Mouse (Mus musculus) bone marrow, adult 2 months (tissue): Measurements from ENCODE around the gene Pla2g4e. TPM values are rescaled to one million over a fixed set of nuclear protein-coding genes. Genes with fewer than 3 reads are reported as not detected.
"Not testable (repeated sequence)": the region's sequence is repeated elsewhere in the genome, so short reads cannot be mapped to it uniquely, and the experiment has no call there.

ENCODE experiments used
- H3K27ac ChIP-seq: fragments of 200-500 bp; 2 replicates; pipeline ENCODE4 v1.5.1; 2012; ENCODE audit warnings: low read depth, mild to moderate bottlenecking, control low read depth, inconsistent platforms, low read length; ENCODE audit not compliant: control insufficient read depth, poor library complexity, insufficient read depth
- H3K4me1 ChIP-seq: fragments of 200-500 bp; 2 replicates; pipeline ENCODE4 v1.6.1; 2011; ENCODE audit warnings: low read length; ENCODE audit not compliant: control insufficient read depth, insufficient read depth
- H3K4me3 ChIP-seq: fragments of 200-500 bp; replicated peaks from 2 replicates; pipeline ENCODE3; 2011; ENCODE audit warnings: mild to moderate bottlenecking, low read depth, low read length, control low read depth; ENCODE audit not compliant: control insufficient read depth
- CTCF ChIP-seq: fragments of 200-500 bp; IDR thresholded peaks from 2 replicates; pipeline ENCODE4 v1.5.1; 2011; ENCODE audit warnings: low read length, control low read depth; ENCODE audit not compliant: control insufficient read depth, insufficient read depth
- POLR2A ChIP-seq: fragments of 200-500 bp; IDR thresholded peaks from 2 replicates; pipeline ENCODE4 v1.6.1; 2011; ENCODE audit warnings: low read depth, mild to moderate bottlenecking, control low read depth, low read length, borderline replicate concordance; ENCODE audit not compliant: control insufficient read depth
- WGBS: fragments of 180-500 bp; shearing (Covaris S2); methylation state at CpG from one replicate; pipeline ENCODE4 v1.1.7; 2018; 5-methylcytosine and 5-hydroxymethylcytosine counted together
- polyA plus RNA-seq: library from polyadenylated mRNA; stranded (reverse); fragments of >200 nt; gene quantifications from 2 replicates; pipeline ENCODE4 v1.2.4, GENCODE M21; 2011; ENCODE audit warnings: low replicate concordance; ENCODE audit not compliant: missing spikeins, insufficient read depth, insufficient read length

Gene Pla2g4e
- polyA plus RNA-seq, 1 experiment: not detected

GRCm38 (mm10) chr2:120252644-120253043 lies 7.5 kb upstream of the Pla2g4e start:
- TF ChIP-seq POLR2A (no peak), CTCF (no peak)
- WGBS: 38% methylated on average over 6 of the region's 6 CpGs
- Histone ChIP-seq H3K4me1 (no peaks in the 10 kb centered on the region; the same call in 1 of the 2 replicates), H3K4me3 (no peak overlapping the region), H3K27ac (no peak overlapping the region)

GRCm38 (mm10) chr2:120245421-120246016 lies 384 bp upstream of the Pla2g4e start:
- no peaks in the 10 kb centered on the region for H3K4me1 ChIP-seq
- TF ChIP-seq CTCF (no peak), POLR2A (no peak)
- H3K4me3 ChIP-seq: no peak overlapping the region
- H3K27ac ChIP-seq: no peak overlapping the region
- 13% methylated on average over 9 of the region's 9 CpGs for WGBS

DNA sequence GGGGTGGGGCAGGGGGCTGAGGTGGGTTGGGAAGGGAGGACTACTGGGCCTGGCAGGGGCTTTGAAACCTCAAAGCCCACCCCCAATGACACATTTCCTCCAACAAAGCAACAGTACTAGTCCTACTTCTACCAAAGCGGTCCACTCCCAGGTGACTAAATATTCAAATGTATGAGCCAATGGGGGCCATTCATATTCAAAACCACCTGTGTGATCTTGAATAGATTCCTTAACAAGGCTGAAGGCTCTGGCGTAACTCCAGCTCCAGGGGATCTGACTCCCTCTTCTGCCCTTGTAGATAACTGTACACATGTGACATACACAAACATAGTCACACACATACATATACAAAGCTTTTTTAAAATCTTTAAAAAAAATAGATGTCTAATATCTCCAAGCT lies 1.1 kb downstream of the Pla2g4e start:
- Histone ChIP-seq H3K27ac (no peak overlapping the region), H3K4me3 (no peak overlapping the region), H3K4me1 (no peaks in the 10 kb centered on the region)
- no peak for TF ChIP-seq CTCF
- no peak for TF ChIP-seq POLR2A
- 83% methylated on average over 2 of the region's 2 CpGs for WGBS

DNA sequence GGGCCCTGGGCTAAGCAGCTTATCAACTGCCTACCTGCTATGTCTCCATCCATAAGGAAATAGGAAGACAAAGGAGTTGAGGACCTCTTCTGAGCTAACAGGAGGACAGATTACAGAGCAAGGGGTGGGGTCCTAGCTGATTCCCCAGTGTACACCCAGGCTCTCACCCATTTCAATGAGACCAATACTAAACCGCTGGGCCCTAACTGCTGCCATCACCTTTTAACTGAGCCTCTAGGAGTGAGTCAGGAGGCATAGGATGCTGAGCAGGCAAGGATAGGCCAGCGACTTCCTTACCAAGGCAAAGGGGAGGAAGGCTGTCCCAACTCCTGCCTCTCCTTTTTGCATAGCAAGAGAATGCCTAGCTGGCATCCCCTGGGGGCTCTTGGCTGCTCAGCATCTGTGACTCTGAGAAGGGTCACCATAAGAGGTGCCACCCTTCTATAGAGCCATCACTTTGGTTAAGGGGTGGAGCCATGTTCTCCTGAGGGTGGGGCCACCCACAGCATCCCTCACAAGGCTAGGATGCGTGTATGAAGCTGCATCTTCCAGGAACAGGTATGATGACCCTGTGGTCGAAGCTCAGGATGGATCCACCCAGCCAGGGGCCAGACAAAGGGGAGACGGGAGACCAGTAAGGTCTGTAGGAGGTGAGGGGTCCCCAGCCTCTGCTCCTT lies 2.2 kb downstream of the Pla2g4e start:
- TF ChIP-seq POLR2A (no peak), CTCF (no peak)
- Histone ChIP-seq H3K27ac (no peak overlapping the region), H3K4me1 (no peaks in the 10 kb centered on the region), H3K4me3 (no peak overlapping the region)
- WGBS: 67% methylated on average over 5 of the region's 5 CpGs

DNA sequence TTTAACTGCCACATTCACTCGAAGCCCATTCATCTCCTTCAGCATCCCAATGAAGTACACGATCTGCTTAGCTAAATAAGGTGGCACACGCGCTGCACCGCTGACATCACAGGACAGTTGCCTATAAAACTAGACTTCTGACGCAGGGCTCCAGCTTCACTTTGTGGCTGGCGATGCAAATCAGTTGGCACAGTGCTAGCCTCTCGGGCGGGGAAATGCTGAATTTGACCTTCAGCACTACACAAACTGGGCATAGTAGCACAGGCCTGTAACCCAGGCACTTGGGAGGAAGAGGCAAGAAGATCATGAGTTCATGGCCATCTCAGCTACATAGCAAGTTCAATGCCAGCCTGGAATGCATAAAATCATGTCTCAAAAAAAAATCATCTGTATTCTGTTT lies 6.4 kb downstream of the Pla2g4e start:
- not testable (repeated sequence) for H3K4me1 ChIP-seq, H3K4me3 ChIP-seq, H3K27ac ChIP-seq
- 64% methylated on average over 9 of the region's 9 CpGs for WGBS

DNA sequence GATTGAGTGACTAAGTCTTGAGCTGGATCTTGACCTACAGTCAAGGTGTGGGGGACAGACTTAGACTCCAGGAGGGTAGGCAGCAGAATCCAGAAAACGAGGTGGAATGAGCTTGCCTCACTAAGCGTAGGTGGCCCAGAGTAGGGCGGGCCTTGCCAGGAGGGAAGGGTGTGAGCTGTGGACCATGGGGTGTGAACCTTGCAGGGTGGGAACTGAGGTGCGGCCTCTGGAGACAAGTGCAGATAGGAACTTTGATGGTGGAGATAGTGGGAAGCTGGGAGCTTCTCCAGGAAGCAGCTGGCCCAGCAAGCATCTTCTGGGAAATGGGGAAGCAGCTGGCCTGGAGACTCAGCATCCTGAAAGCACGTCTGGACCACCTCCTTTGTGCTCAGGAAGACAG lies 7.4 kb downstream of the Pla2g4e start:
- Histone ChIP-seq H3K4me1 (no peaks in the 10 kb centered on the region), H3K27ac (no peak overlapping the region), H3K4me3 (no peak overlapping the region)
- TF ChIP-seq CTCF (no peak), POLR2A (no peak)
- 65% methylated on average over 5 of the region's 5 CpGs for WGBS

GRCm38 (mm10) chr2:120235947-120236640 lies 9.0 kb downstream of the Pla2g4e start:
- H3K4me3 ChIP-seq: no peak overlapping the region
- no peaks in the 10 kb centered on the region for H3K4me1 ChIP-seq
- whole genome bisulfite sequencing: 68% methylated on average over 3 of the region's 3 CpGs
- no peak for TF ChIP-seq POLR2A
- TF ChIP-seq CTCF: no peak
- H3K27ac ChIP-seq: no peak overlapping the region

DNA sequence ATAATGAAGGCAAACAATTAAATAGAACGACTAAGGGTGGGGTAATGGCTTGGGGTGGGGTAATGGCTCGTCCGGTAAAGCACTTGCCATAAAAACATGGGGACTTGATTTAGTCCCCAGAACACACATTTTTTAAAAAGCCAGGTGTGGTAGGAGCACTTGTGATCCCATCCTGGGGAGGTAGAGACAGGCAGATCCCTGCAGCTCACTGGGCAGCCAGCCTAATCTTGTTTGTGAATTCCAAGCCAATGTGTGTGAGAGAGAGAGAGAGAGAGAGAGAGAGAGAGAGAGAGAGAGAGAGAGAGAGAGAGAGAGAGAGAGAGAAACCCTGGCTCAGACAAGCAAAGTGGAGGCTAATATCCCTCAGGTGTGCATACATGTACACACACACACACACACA lies 9.8 kb downstream of the Pla2g4e start:
- H3K4me3 ChIP-seq: no peak overlapping the region
- TF ChIP-seq CTCF (no peak), POLR2A (no peak)
- no peaks in the 10 kb centered on the region for H3K4me1 ChIP-seq
- H3K27ac ChIP-seq: no peak overlapping the region
- 68% methylated on average over 3 of the region's 3 CpGs for WGBS

DNA sequence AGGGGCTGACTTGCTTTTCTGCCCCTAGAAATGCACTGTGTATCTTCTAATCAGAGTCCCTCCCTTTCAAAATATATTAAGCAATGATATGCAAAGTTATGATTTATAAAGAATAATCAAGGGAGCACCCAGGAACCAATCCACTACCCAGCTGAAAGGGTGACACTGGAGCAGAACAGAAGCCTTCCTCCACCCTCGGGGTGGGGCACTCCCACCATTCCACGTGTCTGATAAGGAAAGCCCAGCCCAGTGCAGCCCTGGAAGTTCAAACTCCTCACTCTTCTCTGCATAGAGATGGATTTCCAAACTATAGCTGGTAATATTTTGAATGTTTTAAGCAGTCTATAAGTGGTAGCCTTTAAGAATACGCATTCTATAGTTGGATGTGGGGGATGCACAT lies 13.5 kb downstream of the Pla2g4e start:
- no peaks in the 10 kb centered on the region for H3K4me1 ChIP-seq
- no peak overlapping the region for H3K4me3 ChIP-seq
- WGBS: 53% methylated on average over 3 of the region's 3 CpGs
- TF ChIP-seq POLR2A (no peak), CTCF (no peak)
- H3K27ac ChIP-seq: no peak overlapping the region
